Mouse (Mus musculus): ENCODE data around the gene Foxn2. TPM values are rescaled to one million over a fixed set of nuclear protein-coding genes. Genes with fewer than 3 reads are reported as not detected.
A peak's percentile ranks its signal among the peaks of the same experiment; 100 is the strongest.

Foxn2 gene
- total RNA-seq, 1 experiment: 29.7 TPM

- no peak overlapping the region for H3K4me3 ChIP-seq (ENCODE audit: insufficient read depth in 1 of 2, low read depth in 1 of 2, low read length in 2 of 2, poor library complexity in 1 of 2, severe bottlenecking in 1 of 2)
- no peaks in the 10 kb centered on the region for H3K36me3 ChIP-seq (ENCODE audit: control insufficient read depth, insufficient read depth, low read length, poor library complexity, severe bottlenecking)
- in situ Hi-C loops (cut with MboI; ENCODE audit: low sequenced_read_pairs in 2 of 2, unreplicated experiment in 2 of 2): no loop called here
- no peaks in the 10 kb centered on the region for H3K9me3 ChIP-seq (ENCODE audit: control insufficient read depth, insufficient read depth, low read depth, low read length)
- H3K4me1 ChIP-seq (ENCODE audit: control insufficient read depth in 2 of 2, insufficient read depth in 2 of 2, low read length in 2 of 2, poor library complexity in 1 of 2): peaks cover 0 to 3% of the 10 kb centered on the region in 2 experiments; a peak in 2 of 4 replicates
- no peak overlapping the region for H3K27ac ChIP-seq (ENCODE audit: insufficient read depth, low read depth, low read length, poor library complexity, severe bottlenecking)
- no peak for DNase-seq (ENCODE audit: low read depth, low spot score)
- TF ChIP-seq HCFC1 (IDR thresholded peaks at IDR 0.05; ENCODE audit: borderline replicate concordance, insufficient read depth, low read length): no peak
- no peak for TF ChIP-seq MAFK (IDR thresholded peaks at IDR 0.05; ENCODE audit: insufficient read depth, low read depth, low read length)
- no peak for TF ChIP-seq CHD2 (IDR thresholded peaks at IDR 0.05; ENCODE audit: low read depth, low read length)
- TF ChIP-seq ZC3H11A (IDR thresholded peaks at IDR 0.05; ENCODE audit: borderline replicate concordance, low read depth, low read length): no peak
- TF ChIP-seq ZNF384 (IDR thresholded peaks at IDR 0.05; ENCODE audit: low read depth, low read length): no peak
- H3K9ac ChIP-seq (ENCODE audit: insufficient read depth, low read depth, low read length, poor library complexity, severe bottlenecking): no peak overlapping the region
These were observed 87.3 kb downstream of the Foxn2 start for GRCm38 (mm10) chr17:88527781-88528180.

GRCm38 (mm10) chr17:88529519-88530235, 89.2 kb downstream of the Foxn2 start, which contains the start of gene Ppp1r21:
Gene Ppp1r21 (plus strand): TSS chr17:88530118.
- H3K36me3 ChIP-seq (ENCODE audit: control insufficient read depth, insufficient read depth, low read length, poor library complexity, severe bottlenecking): no peaks in the 10 kb centered on the region
- no peaks in the 10 kb centered on the region for H3K9me3 ChIP-seq (ENCODE audit: control insufficient read depth, insufficient read depth, low read depth, low read length)
- in situ Hi-C loops (cut with MboI; ENCODE audit: low sequenced_read_pairs in 2 of 2, unreplicated experiment in 2 of 2): no loop called here
- H3K9ac ChIP-seq (ENCODE audit: insufficient read depth, low read depth, low read length, poor library complexity, severe bottlenecking): peak within 1 kb of the TSS; percentile 81
- H3K27ac ChIP-seq (ENCODE audit: insufficient read depth, low read depth, low read length, poor library complexity, severe bottlenecking): peak within 1 kb of the TSS; percentile 65
- H3K4me3 ChIP-seq (ENCODE audit: insufficient read depth in 1 of 2, low read depth in 1 of 2, low read length in 2 of 2, poor library complexity in 1 of 2, severe bottlenecking in 1 of 2): peak within 1 kb of the TSS; percentile 80 to 82
- TF ChIP-seq CHD2 (IDR thresholded peaks at IDR 0.05; ENCODE audit: low read depth, low read length) (no peak), HCFC1 (IDR thresholded peaks at IDR 0.05; ENCODE audit: borderline replicate concordance, insufficient read depth, low read length) (peak; percentile 30; the same call in 1 of the 2 replicates)
- peak; percentile 91 for DNase-seq (ENCODE audit: low read depth, low spot score)
- peaks cover 0 to 3% of the 10 kb centered on the region in 2 experiments; a peak in 2 of 4 replicates for H3K4me1 ChIP-seq (ENCODE audit: control insufficient read depth in 2 of 2, insufficient read depth in 2 of 2, low read length in 2 of 2, poor library complexity in 1 of 2)

- Histone ChIP-seq H3K27ac (ENCODE audit: insufficient read depth, low read depth, low read length, poor library complexity, severe bottlenecking) (peak overlapping the region; percentile 14; the same call in 1 of the 2 replicates), H3K9me3 (ENCODE audit: control insufficient read depth, insufficient read depth, low read depth, low read length) (no peaks in the 10 kb centered on the region), H3K9ac (ENCODE audit: insufficient read depth, low read depth, low read length, poor library complexity, severe bottlenecking) (peak overlapping the region; percentile 81), H3K4me1 (ENCODE audit: control insufficient read depth in 2 of 2, insufficient read depth in 2 of 2, low read length in 2 of 2, poor library complexity in 1 of 2) (peaks cover 0 to 3% of the 10 kb centered on the region in 2 experiments; a peak in 2 of 4 replicates), H3K36me3 (ENCODE audit: control insufficient read depth, insufficient read depth, low read length, poor library complexity, severe bottlenecking) (no peaks in the 10 kb centered on the region), H3K4me3 (ENCODE audit: insufficient read depth in 1 of 2, low read depth in 1 of 2, low read length in 2 of 2, poor library complexity in 1 of 2, severe bottlenecking in 1 of 2) (peak overlapping the region; percentile 80 to 82)
- TF ChIP-seq ZNF384 (IDR thresholded peaks at IDR 0.05; ENCODE audit: low read depth, low read length) (no peak), HCFC1 (IDR thresholded peaks at IDR 0.05; ENCODE audit: borderline replicate concordance, insufficient read depth, low read length) (no peak), ZC3H11A (IDR thresholded peaks at IDR 0.05; ENCODE audit: borderline replicate concordance, low read depth, low read length) (no peak), CHD2 (IDR thresholded peaks at IDR 0.05; ENCODE audit: low read depth, low read length) (no peak), MAFK (IDR thresholded peaks at IDR 0.05; ENCODE audit: insufficient read depth, low read depth, low read length) (no peak)
- in situ Hi-C loops (cut with MboI; ENCODE audit: low sequenced_read_pairs in 2 of 2, unreplicated experiment in 2 of 2): no loop called here
- peak; percentile 34 for DNase-seq (ENCODE audit: low read depth, low spot score)
These were observed 89.7 kb downstream of the Foxn2 start for GRCm38 (mm10) chr17:88530236-88530619.

- Histone ChIP-seq H3K4me3 (ENCODE audit: insufficient read depth in 1 of 2, low read depth in 1 of 2, low read length in 2 of 2, poor library complexity in 1 of 2, severe bottlenecking in 1 of 2) (peak overlapping the region; percentile 80 to 82), H3K9ac (ENCODE audit: insufficient read depth, low read depth, low read length, poor library complexity, severe bottlenecking) (peak overlapping the region; percentile 81), H3K36me3 (ENCODE audit: control insufficient read depth, insufficient read depth, low read length, poor library complexity, severe bottlenecking) (no peaks in the 10 kb centered on the region), H3K27ac (ENCODE audit: insufficient read depth, low read depth, low read length, poor library complexity, severe bottlenecking) (no peak overlapping the region), H3K9me3 (ENCODE audit: control insufficient read depth, insufficient read depth, low read depth, low read length) (no peaks in the 10 kb centered on the region), H3K4me1 (ENCODE audit: control insufficient read depth in 2 of 2, insufficient read depth in 2 of 2, low read length in 2 of 2, poor library complexity in 1 of 2) (peaks cover 0 to 3% of the 10 kb centered on the region in 2 experiments; a peak in 2 of 4 replicates)
- TF ChIP-seq HCFC1 (IDR thresholded peaks at IDR 0.05; ENCODE audit: borderline replicate concordance, insufficient read depth, low read length) (no peak), ZNF384 (IDR thresholded peaks at IDR 0.05; ENCODE audit: low read depth, low read length) (no peak), MAFK (IDR thresholded peaks at IDR 0.05; ENCODE audit: insufficient read depth, low read depth, low read length) (no peak), CHD2 (IDR thresholded peaks at IDR 0.05; ENCODE audit: low read depth, low read length) (no peak), ZC3H11A (IDR thresholded peaks at IDR 0.05; ENCODE audit: borderline replicate concordance, low read depth, low read length) (no peak)
- no peak for DNase-seq (ENCODE audit: low read depth, low spot score)
- in situ Hi-C loops (cut with MboI; ENCODE audit: low sequenced_read_pairs in 2 of 2, unreplicated experiment in 2 of 2): no loop called here
These were observed 90.2 kb downstream of the Foxn2 start for GRCm38 (mm10) chr17:88530667-88531066.

Measured in ES-E14 (cell line).